Mouse (Mus musculus): ENCODE measurements around the gene Dcpp3. TPM values are rescaled to one million over a fixed set of nuclear protein-coding genes. Genes with fewer than 3 reads are reported as not detected.

Dcpp3 gene
- total RNA-seq, 2 experiments from 2014 or later: not detected

Other genes with a start within 250 kb of the Dcpp3 start
- gene Hcfc1r1, start 243.9 kb upstream of the Dcpp3 start, total RNA-seq (2021): 100 to 1,000 TPM; 214 to 238 TPM
- 10 to 100 TPM; 24.8 to 28.8 TPM for gene Thoc6, start 243.6 kb upstream of the Dcpp3 start, total RNA-seq (2021)
- 100 to 1,000 TPM; 212 to 246 TPM for gene Tnfrsf12a, start 240.0 kb upstream of the Dcpp3 start, total RNA-seq (2021)
- not detected for gene Cldn6, start 238.2 kb upstream of the Dcpp3 start, total RNA-seq (2021)
- not detected for gene Cldn9, start 233.4 kb upstream of the Dcpp3 start, total RNA-seq (2021)
- not detected for gene 1520401A03Rik, start 194.7 kb upstream of the Dcpp3 start, total RNA-seq (2021)
- 10 to 100 TPM; 16.6 to 16.7 TPM for gene Pkmyt1, start 191.1 kb upstream of the Dcpp3 start, total RNA-seq (2021)
- 10 to 100 TPM; 19.1 to 19.3 TPM for gene Paqr4, start 176.6 kb upstream of the Dcpp3 start, total RNA-seq (2021)
- not detected for gene Kremen2, start 171.6 kb upstream of the Dcpp3 start, total RNA-seq (2021)
- gene Flywch1, start 145.9 kb upstream of the Dcpp3 start, total RNA-seq (2021): 10 to 100 TPM; 32.8 to 33.4 TPM
- 1 to 10 TPM; 1.2 to 2.2 TPM for gene Flywch2, start 131.4 kb upstream of the Dcpp3 start, total RNA-seq (2021)
- 100 to 1,000 TPM; 275 to 287 TPM for gene Srrm2, start 126.9 kb upstream of the Dcpp3 start, total RNA-seq (2021)
- gene Elob, start 88.3 kb upstream of the Dcpp3 start, total RNA-seq (2021): 100 to 1,000 TPM; 413 to 427 TPM
- not detected for gene Prss33, start 81.4 kb upstream of the Dcpp3 start, total RNA-seq (2021)
- not detected for gene Prss32, start 73.6 kb upstream of the Dcpp3 start, total RNA-seq (2021)
- gene Prss41, start 73.3 kb upstream of the Dcpp3 start, total RNA-seq (2021): not detected
- gene Prss21, start 49.4 kb upstream of the Dcpp3 start, total RNA-seq (2021): not detected
- not detected for gene Dcpp1, start 36.6 kb upstream of the Dcpp3 start, total RNA-seq (2021)
- gene Dcpp2, start 36.6 kb upstream of the Dcpp3 start, total RNA-seq (2021): not detected
- not detected for gene Sbp, start 24.2 kb downstream of the Dcpp3 start, total RNA-seq (2021)
- not detected for gene Sbpl, start 37.8 kb downstream of the Dcpp3 start, total RNA-seq (2021)
- gene Prss30, start 63.1 kb downstream of the Dcpp3 start, total RNA-seq (2021): not detected
- not detected for gene Prss22, start 80.6 kb downstream of the Dcpp3 start, total RNA-seq (2021)
- gene Prss27, start 120.7 kb downstream of the Dcpp3 start, total RNA-seq (2021): not detected
- 10 to 100 TPM; 25.4 to 26.0 TPM for gene Kctd5, start 156.0 kb downstream of the Dcpp3 start, total RNA-seq (2021)
- 10 to 100 TPM; 62.1 to 62.6 TPM for gene Pdpk1, start 233.5 kb downstream of the Dcpp3 start, total RNA-seq (2021)
- 10 to 100 TPM; 19.5 to 19.6 TPM for gene Amdhd2, start 246.3 kb downstream of the Dcpp3 start, total RNA-seq (2021)

All from heart, postnatal 4 days (tissue).